Mouse (Mus musculus): ENCODE measurements around the gene Fam78b. TPM values are rescaled to one million over a fixed set of nuclear protein-coding genes. Genes with fewer than 3 reads are reported as not detected.

Fam78b gene
- polyA plus RNA-seq, 1 experiment from 2014 or later = 0.79 TPM

GRCm38 (mm10) chr1:167034435-167034834 lies 33.2 kb downstream of the Fam78b start:
- Histone ChIP-seq H3K27me3 (no peaks in the 10 kb centered on the region), H3K4me1 (no peaks in the 10 kb centered on the region), H3K36me3 (no peaks in the 10 kb centered on the region), H3K4me2 (replicated peaks) (no peak overlapping the region), H3K9me3 (replicated peaks) (no peaks in the 10 kb centered on the region), H3K4me3 (replicated peaks) (no peak overlapping the region), H3K27ac (replicated peaks) (no peak overlapping the region), H3K9ac (no peak overlapping the region)
- 88% methylated on average over 1 of the region's 1 CpGs for WGBS
- ATAC-seq (ENCODE audit: insufficient number of reproducible peaks, low FRiP score, low TSS enrichment, low read depth) = no peak

GRCm38 (mm10) chr1:167042558-167042957 lies 41.3 kb downstream of the Fam78b start:
- H3K36me3 ChIP-seq = no peaks in the 10 kb centered on the region
- H3K27ac ChIP-seq (replicated peaks) = no peak overlapping the region
- ATAC-seq (ENCODE audit: insufficient number of reproducible peaks, low FRiP score, low TSS enrichment, low read depth) = no peak
- no peak overlapping the region for H3K4me3 ChIP-seq (replicated peaks)
- H3K9ac ChIP-seq = no peak overlapping the region
- no peak overlapping the region for H3K4me2 ChIP-seq (replicated peaks)
- H3K4me1 ChIP-seq = no peaks in the 10 kb centered on the region
- no peaks in the 10 kb centered on the region for H3K9me3 ChIP-seq (replicated peaks)
- WGBS = 86% methylated on average over 6 of the region's 6 CpGs
- no peaks in the 10 kb centered on the region for H3K27me3 ChIP-seq

- no peak for ATAC-seq (ENCODE audit: insufficient number of reproducible peaks, low FRiP score, low TSS enrichment, low read depth)
- Histone ChIP-seq H3K9me3 (replicated peaks) (no peaks in the 10 kb centered on the region), H3K4me1 (no peaks in the 10 kb centered on the region), H3K4me3 (replicated peaks) (no peak overlapping the region), H3K9ac (no peak overlapping the region), H3K27ac (replicated peaks) (no peak overlapping the region), H3K4me2 (replicated peaks) (no peak overlapping the region), H3K27me3 (no peaks in the 10 kb centered on the region), H3K36me3 (no peaks in the 10 kb centered on the region)
- WGBS = 56% methylated on average over 10 of the region's 10 CpGs
Observed at GRCm38 (mm10) chr1:167046169-167046927, 45.1 kb downstream of the Fam78b start.

GRCm38 (mm10) chr1:167050859-167051258 lies 49.6 kb downstream of the Fam78b start:
- H3K9me3 ChIP-seq (replicated peaks) = no peaks in the 10 kb centered on the region
- no peak for ATAC-seq (ENCODE audit: insufficient number of reproducible peaks, low FRiP score, low TSS enrichment, low read depth)
- H3K36me3 ChIP-seq = no peaks in the 10 kb centered on the region
- no peaks in the 10 kb centered on the region for H3K27me3 ChIP-seq
- H3K4me2 ChIP-seq (replicated peaks) = no peak overlapping the region
- no peak overlapping the region for H3K27ac ChIP-seq (replicated peaks)
- no peak overlapping the region for H3K9ac ChIP-seq
- WGBS = 91% methylated on average over 3 of the region's 3 CpGs
- no peak overlapping the region for H3K4me3 ChIP-seq (replicated peaks)
- no peaks in the 10 kb centered on the region for H3K4me1 ChIP-seq

GRCm38 (mm10) chr1:167054029-167054428 lies 52.8 kb downstream of the Fam78b start:
- H3K27me3 ChIP-seq = no peaks in the 10 kb centered on the region
- no peak overlapping the region for H3K4me3 ChIP-seq (replicated peaks)
- H3K27ac ChIP-seq (replicated peaks) = no peak overlapping the region
- no peaks in the 10 kb centered on the region for H3K4me1 ChIP-seq
- no peak overlapping the region for H3K4me2 ChIP-seq (replicated peaks)
- H3K9me3 ChIP-seq (replicated peaks) = no peaks in the 10 kb centered on the region
- H3K36me3 ChIP-seq = no peaks in the 10 kb centered on the region
- WGBS = 72% methylated on average over 7 of the region's 7 CpGs
- ATAC-seq (ENCODE audit: insufficient number of reproducible peaks, low FRiP score, low TSS enrichment, low read depth) = no peak
- H3K9ac ChIP-seq = no peak overlapping the region

GRCm38 (mm10) chr1:167057543-167057942 lies 56.3 kb downstream of the Fam78b start:
- Histone ChIP-seq H3K27ac (replicated peaks) (no peak overlapping the region), H3K9ac (no peak overlapping the region), H3K27me3 (no peaks in the 10 kb centered on the region), H3K36me3 (no peaks in the 10 kb centered on the region), H3K9me3 (replicated peaks) (no peaks in the 10 kb centered on the region), H3K4me1 (no peaks in the 10 kb centered on the region), H3K4me3 (replicated peaks) (no peak overlapping the region), H3K4me2 (replicated peaks) (no peak overlapping the region)
- WGBS = 46% methylated on average over 5 of the region's 5 CpGs
- no peak for ATAC-seq (ENCODE audit: insufficient number of reproducible peaks, low FRiP score, low TSS enrichment, low read depth)

GRCm38 (mm10) chr1:167059550-167060285 lies 58.5 kb downstream of the Fam78b start:
- H3K4me3 ChIP-seq (replicated peaks) = no peak overlapping the region
- H3K27ac ChIP-seq (replicated peaks) = no peak overlapping the region
- H3K4me2 ChIP-seq (replicated peaks) = no peak overlapping the region
- no peaks in the 10 kb centered on the region for H3K36me3 ChIP-seq
- no peaks in the 10 kb centered on the region for H3K9me3 ChIP-seq (replicated peaks)
- no peaks in the 10 kb centered on the region for H3K27me3 ChIP-seq
- no peak overlapping the region for H3K9ac ChIP-seq
- no peaks in the 10 kb centered on the region for H3K4me1 ChIP-seq
- ATAC-seq (ENCODE audit: insufficient number of reproducible peaks, low FRiP score, low TSS enrichment, low read depth) = no peak
- WGBS = 58% methylated on average over 9 of the region's 9 CpGs

- no peak for ATAC-seq (ENCODE audit: insufficient number of reproducible peaks, low FRiP score, low TSS enrichment, low read depth)
- H3K27me3 ChIP-seq = no peaks in the 10 kb centered on the region
- H3K4me1 ChIP-seq = no peaks in the 10 kb centered on the region
- H3K27ac ChIP-seq (replicated peaks) = no peak overlapping the region
- no peak overlapping the region for H3K9ac ChIP-seq
- H3K4me3 ChIP-seq (replicated peaks) = no peak overlapping the region
- H3K36me3 ChIP-seq = no peaks in the 10 kb centered on the region
- WGBS = 52% methylated on average over 4 of the region's 4 CpGs
- H3K9me3 ChIP-seq (replicated peaks) = no peaks in the 10 kb centered on the region
- no peak overlapping the region for H3K4me2 ChIP-seq (replicated peaks)
Observed at GRCm38 (mm10) chr1:167063971-167064370, 62.8 kb downstream of the Fam78b start.

- H3K36me3 ChIP-seq = no peaks in the 10 kb centered on the region
- no peak for ATAC-seq (ENCODE audit: insufficient number of reproducible peaks, low FRiP score, low TSS enrichment, low read depth)
- peaks cover 4% of the 10 kb centered on the region; the same call in 1 of the 2 replicates for H3K4me1 ChIP-seq
- no peak overlapping the region for H3K9ac ChIP-seq
- H3K27ac ChIP-seq (replicated peaks) = no peak overlapping the region
- no peaks in the 10 kb centered on the region for H3K27me3 ChIP-seq
- no peak overlapping the region for H3K4me3 ChIP-seq (replicated peaks)
- no peak overlapping the region for H3K4me2 ChIP-seq (replicated peaks)
- no peaks in the 10 kb centered on the region for H3K9me3 ChIP-seq (replicated peaks)
- WGBS = 37% methylated on average over 4 of the region's 4 CpGs
Observed at GRCm38 (mm10) chr1:167065541-167065940, 64.3 kb downstream of the Fam78b start.

GRCm38 (mm10) chr1:167065986-167066385 lies 64.8 kb downstream of the Fam78b start:
- Histone ChIP-seq H3K4me1 (peaks cover 4% of the 10 kb centered on the region; the same call in 1 of the 2 replicates), H3K4me2 (replicated peaks) (no peak overlapping the region), H3K27me3 (no peaks in the 10 kb centered on the region), H3K9ac (no peak overlapping the region), H3K27ac (replicated peaks) (no peak overlapping the region), H3K36me3 (no peaks in the 10 kb centered on the region), H3K9me3 (replicated peaks) (no peaks in the 10 kb centered on the region), H3K4me3 (replicated peaks) (no peak overlapping the region)
- WGBS = 52% methylated on average over 10 of the region's 10 CpGs
- no peak for ATAC-seq (ENCODE audit: insufficient number of reproducible peaks, low FRiP score, low TSS enrichment, low read depth)

GRCm38 (mm10) chr1:167066933-167067341 lies 65.7 kb downstream of the Fam78b start:
- H3K4me1 ChIP-seq = peaks cover 4% of the 10 kb centered on the region; the same call in 1 of the 2 replicates
- no peaks in the 10 kb centered on the region for H3K9me3 ChIP-seq (replicated peaks)
- no peak overlapping the region for H3K4me3 ChIP-seq (replicated peaks)
- H3K9ac ChIP-seq = no peak overlapping the region
- no peak overlapping the region for H3K27ac ChIP-seq (replicated peaks)
- H3K4me2 ChIP-seq (replicated peaks) = no peak overlapping the region
- WGBS = 68% methylated on average over 9 of the region's 9 CpGs
- ATAC-seq (ENCODE audit: insufficient number of reproducible peaks, low FRiP score, low TSS enrichment, low read depth) = no peak
- H3K36me3 ChIP-seq = no peaks in the 10 kb centered on the region
- H3K27me3 ChIP-seq = no peaks in the 10 kb centered on the region

All from embryonic facial prominence, embryonic 15.5 days (tissue).